Mouse (Mus musculus) lung, postnatal 25 days (tissue): ENCODE measurements at regions not wholly inside any gene's neighbourhood (a gene's known extent, or its start where the extent isn't known, plus 50 kb on each side); places are given as distances from the start of the nearest gene placed in this dataset.

Experiments
- DNase-seq: peaks from one replicate; pipeline ENCODE4 v3.0.0; 2022; ENCODE audit warnings: low spot score

DNA sequence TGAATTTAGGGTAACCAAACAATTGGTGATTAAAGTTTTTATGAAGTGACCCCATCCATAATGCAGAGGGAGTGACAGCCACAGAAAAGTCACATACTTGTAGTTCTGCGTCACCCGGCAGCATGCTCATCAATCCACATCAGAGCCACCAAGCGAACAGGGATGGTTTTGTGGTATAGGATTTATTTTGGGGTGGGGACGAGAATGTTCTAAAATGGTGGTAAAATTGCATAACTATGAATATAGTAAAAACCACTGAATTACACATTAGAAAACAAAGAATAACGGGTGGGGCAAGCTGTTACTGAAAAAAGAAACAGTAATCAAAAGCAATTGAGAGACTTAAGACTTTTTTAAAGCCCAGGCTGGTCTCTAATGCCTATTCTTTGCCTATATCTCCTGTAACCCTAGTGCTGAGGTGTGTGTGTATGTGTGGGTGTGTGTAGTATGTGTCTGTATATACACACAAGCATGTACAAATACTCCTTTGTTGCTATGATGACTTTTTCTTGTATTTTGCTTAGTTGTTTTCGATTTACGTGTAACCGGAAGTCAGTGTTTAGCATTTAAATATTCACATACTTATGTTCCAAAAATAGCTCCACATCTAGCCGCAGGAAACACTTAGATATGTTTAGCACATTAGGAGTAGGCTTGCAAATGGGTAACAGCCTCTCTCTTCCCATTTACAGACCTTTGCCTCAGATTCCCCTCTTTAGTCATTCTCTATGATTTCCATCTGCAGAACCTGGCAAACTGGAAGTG, 57.4 kb upstream of the Jak2 start:
- DNase-seq, result no peak

- DNase-seq, result no peak
Measured at GRCm38 (mm10) chr19:29196186-29196585, 55.4 kb upstream of the Jak2 start.

DNA sequence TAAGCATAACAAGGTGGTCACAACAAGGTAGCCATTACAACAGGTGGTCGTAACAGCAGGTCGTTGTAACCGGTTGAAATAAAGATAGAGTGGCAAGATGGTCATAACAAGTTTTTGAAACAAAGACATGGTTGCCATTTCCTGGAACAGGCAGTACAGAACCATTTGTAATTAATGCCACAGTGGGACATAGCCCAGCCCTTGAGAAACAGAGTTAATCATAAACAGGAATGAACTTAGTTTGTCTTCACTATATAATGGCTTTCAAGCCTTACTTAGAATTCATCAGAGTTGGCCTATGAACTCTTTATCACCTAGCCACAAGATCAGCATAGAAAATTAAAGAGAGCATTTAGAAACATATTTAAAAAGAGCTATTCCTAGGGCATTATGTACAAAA, 53.0 kb upstream of the Jak2 start:
- DNase-seq, result no peak

GRCm38 (mm10) chr19:29199117-29199823, 52.4 kb upstream of the Jak2 start:
- DNase-seq, result no peak

DNA sequence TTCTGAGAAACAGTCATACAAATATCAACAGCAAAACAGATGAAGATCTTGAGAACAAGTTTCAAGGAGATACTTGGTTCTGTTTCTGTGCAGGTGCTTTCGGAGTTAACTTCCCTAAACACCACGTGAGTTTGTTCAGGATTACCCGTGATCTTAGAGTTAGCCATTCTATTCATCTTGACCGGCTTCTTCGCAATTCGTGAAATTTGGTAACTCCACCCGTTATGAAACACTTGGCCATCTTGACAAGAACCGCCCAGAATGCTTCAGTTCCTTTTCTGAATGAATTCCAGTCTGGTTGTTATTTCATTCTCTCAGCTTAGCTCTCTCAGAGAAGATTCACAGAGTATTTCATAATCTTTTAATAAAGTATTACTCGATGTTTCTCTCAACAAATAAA, 50.0 kb upstream of the Jak2 start:
- DNase-seq, result peak; percentile 36
